Mouse (Mus musculus) thymus, adult 2 months (tissue): ENCODE results near the gene Gpr156. TPM values are rescaled to one million over a fixed set of nuclear protein-coding genes. Genes with fewer than 3 reads are reported as not detected.
"Not testable (repeated sequence)": the region's sequence is repeated elsewhere in the genome, so short reads cannot be mapped to it uniquely, and the experiment has no call there.

Experiments used
- DNase-seq: peaks from one replicate; pipeline ENCODE4 v3.0.0; 2021
- H3K27ac ChIP-seq: fragments of 200-500 bp; 2 replicates; pipeline ENCODE4 v1.5.1; 2012; ENCODE audit warnings: low read length, control low read depth; ENCODE audit not compliant: control insufficient read depth, insufficient read depth
- H3K27me3 ChIP-seq: fragments of 200-500 bp; 2 replicates; pipeline ENCODE4 v1.6.1; 2012; ENCODE audit warnings: mild to moderate bottlenecking, low read length, moderate library complexity, mixed read lengths; ENCODE audit not compliant: control insufficient read depth, insufficient read depth
- H3K36me3 ChIP-seq: fragments of 200-500 bp; 2 replicates; pipeline ENCODE4 v1.6.1; 2012; ENCODE audit warnings: mild to moderate bottlenecking, low read length, moderate library complexity; ENCODE audit not compliant: control insufficient read depth, insufficient read depth
- H3K4me1 ChIP-seq: fragments of 200-500 bp; replicated peaks from 2 replicates; pipeline ENCODE4 v1.6.1; 2012; ENCODE audit warnings: low read length; ENCODE audit not compliant: control insufficient read depth, insufficient read depth
- H3K4me3 ChIP-seq: fragments of 200-500 bp; 2 replicates; pipeline ENCODE4 v1.5.1; 2012; ENCODE audit warnings: mild to moderate bottlenecking, low read length, control low read depth, moderate library complexity; ENCODE audit not compliant: control insufficient read depth, insufficient read depth
- CTCF ChIP-seq: fragments of 200-500 bp; IDR thresholded peaks from 2 replicates; pipeline ENCODE4 v1.5.1; 2012; ENCODE audit warnings: mild to moderate bottlenecking, control low read depth, low read length, moderate library complexity, borderline replicate concordance; ENCODE audit not compliant: control insufficient read depth, poor library complexity, insufficient read depth; ENCODE audit errors: extremely low read depth
- POLR2A ChIP-seq: fragments of 200-500 bp; IDR thresholded peaks from 2 replicates; pipeline ENCODE4 v1.6.1; 2012; ENCODE audit warnings: mild to moderate bottlenecking, low read length, control low read depth, moderate library complexity; ENCODE audit not compliant: control insufficient read depth, poor library complexity, insufficient read depth; ENCODE audit errors: extremely low read depth
- WGBS: fragments of 180-500 bp; shearing (Covaris S2); methylation state at CpG from one replicate; pipeline ENCODE4 v1.1.7; 2018; 5-methylcytosine and 5-hydroxymethylcytosine counted together
- polyA plus RNA-seq: library from polyadenylated mRNA; depleted of rRNA; stranded (reverse); fragments of >200 nt; gene quantifications from 2 replicates; pipeline ENCODE4 v1.2.3, GENCODE M21; 2012

Gpr156 gene
- polyA plus RNA-seq, 1 experiment = 0.09 TPM

- Histone ChIP-seq H3K36me3 (no peaks in the 10 kb centered on the region), H3K27me3 (no peaks in the 10 kb centered on the region), H3K4me3 (no peak overlapping the region), H3K27ac (no peak overlapping the region), H3K4me1 (peaks cover 30% of the 10 kb centered on the region)
- TF ChIP-seq CTCF (no peak), POLR2A (no peak)
- no peak for DNase-seq
- WGBS = 84% methylated on average over 2 of the region's 2 CpGs
Observed at GRCm38 (mm10) chr16:37967415-37967814, 51.1 kb downstream of the Gpr156 start.

GRCm38 (mm10) chr16:37971522-37971921, 55.2 kb downstream of the Gpr156 start:
- TF ChIP-seq POLR2A = no peak
- no peak for TF ChIP-seq CTCF
- WGBS = 79% methylated on average over 5 of the region's 5 CpGs

GRCm38 (mm10) chr16:37972357-37972756, 56.1 kb downstream of the Gpr156 start:
- Histone ChIP-seq H3K27ac (no peak overlapping the region), H3K4me1 (peaks cover 24% of the 10 kb centered on the region), H3K27me3 (no peaks in the 10 kb centered on the region), H3K36me3 (no peaks in the 10 kb centered on the region), H3K4me3 (no peak overlapping the region)
- no peak for TF ChIP-seq CTCF
- TF ChIP-seq POLR2A = no peak
- WGBS = 85% methylated on average over 8 of the region's 8 CpGs
- DNase-seq = no peak

More at GRCm38 (mm10) chr16:37971522-37971921, 55.2 kb downstream of the Gpr156 start:
- H3K27me3 ChIP-seq = no peaks in the 10 kb centered on the region
- no peak overlapping the region for H3K4me3 ChIP-seq
- no peak for DNase-seq
- H3K27ac ChIP-seq = peak overlapping the region; percentile 52; the same call in 1 of the 2 replicates
- peaks cover 24% of the 10 kb centered on the region for H3K4me1 ChIP-seq
- H3K36me3 ChIP-seq = no peaks in the 10 kb centered on the region

- not testable (repeated sequence) for DNase-seq, H3K27ac ChIP-seq, H3K4me3 ChIP-seq, H3K27me3 ChIP-seq, H3K36me3 ChIP-seq
- 94% methylated on average over 9 of the region's 9 CpGs for WGBS
- H3K4me1 ChIP-seq = peaks cover 24% of the 10 kb centered on the region
Observed at GRCm38 (mm10) chr16:37973239-37973638, 56.9 kb downstream of the Gpr156 start.

- Histone ChIP-seq H3K36me3 (no peaks in the 10 kb centered on the region), H3K27me3 (no peaks in the 10 kb centered on the region), H3K4me3 (no peak overlapping the region), H3K27ac (no peak overlapping the region), H3K4me1 (peaks cover 24% of the 10 kb centered on the region)
- no peak for TF ChIP-seq CTCF
- no peak for TF ChIP-seq POLR2A
- 82% methylated on average over 11 of the region's 11 CpGs for WGBS
- DNase-seq = no peak
Observed at GRCm38 (mm10) chr16:37973855-37974519, 57.7 kb downstream of the Gpr156 start.

GRCm38 (mm10) chr16:37974520-37975340, 58.4 kb downstream of the Gpr156 start:
- no peak overlapping the region for H3K4me3 ChIP-seq
- H3K36me3 ChIP-seq = no peaks in the 10 kb centered on the region
- H3K27me3 ChIP-seq = no peaks in the 10 kb centered on the region
- 56% methylated on average over 13 of the region's 13 CpGs for WGBS
- H3K4me1 ChIP-seq = peaks cover 22% of the 10 kb centered on the region
- no peak overlapping the region for H3K27ac ChIP-seq
- peak; percentile 48 for DNase-seq
- TF ChIP-seq POLR2A (no peak), CTCF (no peak)
